Mouse (Mus musculus) spleen, postnatal 4 days (tissue): Measurements from ENCODE around the gene Ehd2.
"Not testable (repeated sequence)": the region's sequence is repeated elsewhere in the genome, so short reads cannot be mapped to it uniquely, and the experiment has no call there.

Source experiments
- DNase-seq, 2 experiments: peaks; one replicate each; pipeline ENCODE4 v3.0.0; 2022; ENCODE audit warnings: low spot score in 2 of 2

The Ehd2 gene

DNA sequence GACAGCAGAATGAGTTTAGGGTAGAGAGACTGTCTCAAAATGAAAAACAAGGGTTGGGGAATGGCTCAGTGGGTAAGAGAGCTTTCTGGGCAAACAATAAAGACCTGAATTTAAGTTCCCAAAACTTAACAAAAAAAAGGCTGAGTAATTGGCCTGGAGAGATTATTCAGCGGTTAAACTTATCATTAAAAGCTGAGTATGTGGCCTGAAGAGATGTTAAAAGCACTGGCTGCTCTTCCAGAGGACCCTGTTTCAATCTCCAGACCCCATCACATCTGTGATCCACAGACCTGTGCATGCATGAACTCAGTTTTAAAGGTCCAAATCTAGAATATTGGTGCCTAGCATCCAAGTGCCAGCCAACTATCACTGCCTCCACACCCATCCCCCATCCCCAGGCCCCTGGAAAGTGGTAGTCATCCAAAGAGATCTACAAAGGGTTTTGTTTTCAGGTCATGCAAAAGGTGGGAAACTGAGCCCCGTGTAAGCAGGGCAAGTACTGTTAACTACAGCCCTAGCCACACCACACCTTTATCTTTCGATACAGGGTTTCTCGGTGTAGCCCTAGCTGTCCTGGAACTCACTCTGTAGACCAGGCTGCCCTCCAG is 19.6 kb downstream of the Ehd2 start:
- no peak for DNase-seq

GRCm38 (mm10) chr7:15945721-15946536 is 21.4 kb downstream of the Ehd2 start, which contains the start of gene Nop53:
TSS of gene Nop53 (minus strand) at chr7:15946074.
- DNase-seq, result peak; percentile 86 to 94

GRCm38 (mm10) chr7:15945211-15945610 is 22.2 kb downstream of the Ehd2 start:
- no peak for DNase-seq

- no peak for DNase-seq
Measured at GRCm38 (mm10) chr7:15944311-15944710, 23.1 kb downstream of the Ehd2 start.

GRCm38 (mm10) chr7:15938621-15939020 is 28.7 kb downstream of the Ehd2 start:
- DNase-seq, result no peak

DNA sequence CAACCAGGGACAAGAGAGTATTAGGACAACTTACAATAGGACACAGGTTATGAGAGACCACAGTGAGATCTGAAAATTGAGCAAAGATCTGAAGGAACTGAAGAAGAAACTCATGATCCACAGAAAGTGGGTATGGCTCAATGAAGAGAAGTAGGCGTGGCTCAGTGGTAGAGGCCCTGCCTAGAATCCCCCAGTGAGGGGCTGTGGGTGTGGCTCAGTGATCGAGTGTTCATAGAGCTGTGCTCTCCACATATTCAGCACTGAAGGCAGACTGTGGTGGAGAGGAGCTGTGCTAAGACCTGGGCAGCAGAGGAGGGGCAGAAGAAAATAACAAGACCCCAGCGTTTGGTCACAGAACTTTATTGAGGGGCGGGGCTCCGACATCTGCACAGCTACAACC is 29.9 kb downstream of the Ehd2 start:
- no peak for DNase-seq

- DNase-seq, result no peak
Measured at GRCm38 (mm10) chr7:15933437-15934359, 33.7 kb downstream of the Ehd2 start.

GRCm38 (mm10) chr7:15931635-15932034 is 35.7 kb downstream of the Ehd2 start:
- no peak for DNase-seq

DNA sequence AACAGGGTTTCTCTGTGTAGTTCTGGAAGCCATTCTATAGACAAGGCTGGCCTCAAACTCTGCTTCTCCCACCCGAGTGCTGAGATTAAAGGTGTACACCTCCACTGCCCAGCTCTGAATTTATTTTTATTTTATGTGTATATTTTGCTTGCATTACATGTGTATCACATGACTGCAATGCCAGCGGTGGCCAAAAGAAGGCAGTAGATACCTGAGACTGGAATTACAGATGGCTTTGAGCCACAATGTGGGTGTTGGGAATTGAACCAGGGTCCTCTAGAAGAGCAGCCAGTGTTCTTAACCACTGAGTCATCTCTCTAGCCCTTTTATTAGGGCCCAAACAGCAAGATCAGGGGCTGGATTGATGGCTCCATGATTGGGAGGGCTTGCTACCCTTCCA is 36.8 kb downstream of the Ehd2 start:
- DNase-seq, result no peak

- peak; percentile 56 to 86 for DNase-seq
Measured at GRCm38 (mm10) chr7:15929910-15930309, 37.5 kb downstream of the Ehd2 start.

GRCm38 (mm10) chr7:15922220-15922773 is 45.1 kb downstream of the Ehd2 start, which contains the start of gene Selenow:
TSS of gene Selenow (minus strand) at chr7:15922402.
- peak; percentile 87 to 93 for DNase-seq

GRCm38 (mm10) chr7:15921796-15922195 is 45.6 kb downstream of the Ehd2 start:
- DNase-seq, result peak; percentile 22 to 68

- DNase-seq, result no peak
Measured at GRCm38 (mm10) chr7:15920645-15921190, 46.6 kb downstream of the Ehd2 start.

DNA sequence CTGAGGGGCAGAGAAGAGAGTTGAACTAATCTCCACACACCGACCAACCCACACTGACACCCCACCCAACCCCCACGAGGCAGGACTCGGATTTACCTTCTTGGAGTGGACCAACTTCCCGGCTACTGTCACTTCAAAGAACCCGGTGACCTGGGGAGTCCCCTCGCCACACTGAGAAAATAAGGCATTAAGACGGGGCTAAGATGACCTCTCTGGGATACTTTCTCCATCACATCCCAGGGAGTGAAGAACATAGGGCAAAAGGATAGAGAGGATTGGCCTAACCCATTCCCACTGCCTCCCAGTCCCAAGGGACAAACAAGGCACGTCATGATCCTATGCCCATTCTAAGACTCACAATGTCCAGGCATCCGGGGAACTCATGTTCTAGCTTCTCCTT is 47.4 kb downstream of the Ehd2 start:
- no peak for DNase-seq

DNA sequence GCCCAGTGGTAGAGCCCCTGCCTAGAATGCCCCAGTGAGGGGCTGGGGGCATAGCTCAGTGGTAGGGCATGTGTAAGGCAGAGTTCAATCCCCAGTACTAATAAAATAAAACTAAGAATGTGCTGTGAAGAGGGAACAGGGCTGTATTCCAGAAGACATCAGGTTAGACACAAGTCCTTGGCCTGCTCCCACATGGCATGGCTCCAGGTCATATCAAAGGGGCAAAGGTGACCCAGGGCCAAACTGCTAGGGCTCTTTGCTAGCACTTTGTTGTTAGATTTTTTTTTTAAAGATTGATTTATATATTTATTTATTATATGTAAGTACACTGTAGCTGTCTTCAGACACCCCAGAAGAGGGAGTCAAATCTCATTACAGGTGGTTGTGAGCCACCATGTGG is 49.0 kb downstream of the Ehd2 start:
- DNase-seq, result no peak

DNA sequence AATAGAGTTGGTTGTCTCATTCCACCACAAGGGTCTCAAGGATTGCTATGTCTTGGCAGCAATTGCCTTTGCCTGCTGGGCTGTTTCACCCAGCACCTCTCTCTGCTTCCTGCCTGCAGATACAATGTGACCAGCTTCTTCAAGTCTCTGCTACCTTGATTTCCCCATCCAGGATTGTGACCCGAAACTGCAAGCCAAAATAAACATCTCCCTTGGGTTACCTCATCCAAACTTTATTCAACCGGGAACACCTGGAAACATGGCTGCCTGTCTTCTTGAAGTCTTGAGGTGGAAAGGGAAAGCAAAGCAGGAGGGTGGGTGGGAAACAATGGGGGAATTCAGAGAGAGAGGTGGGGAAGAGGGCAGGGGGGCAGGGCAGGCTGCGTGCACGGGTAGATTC is 50.4 kb downstream of the Ehd2 start:
- DNase-seq, result no peak

DNA sequence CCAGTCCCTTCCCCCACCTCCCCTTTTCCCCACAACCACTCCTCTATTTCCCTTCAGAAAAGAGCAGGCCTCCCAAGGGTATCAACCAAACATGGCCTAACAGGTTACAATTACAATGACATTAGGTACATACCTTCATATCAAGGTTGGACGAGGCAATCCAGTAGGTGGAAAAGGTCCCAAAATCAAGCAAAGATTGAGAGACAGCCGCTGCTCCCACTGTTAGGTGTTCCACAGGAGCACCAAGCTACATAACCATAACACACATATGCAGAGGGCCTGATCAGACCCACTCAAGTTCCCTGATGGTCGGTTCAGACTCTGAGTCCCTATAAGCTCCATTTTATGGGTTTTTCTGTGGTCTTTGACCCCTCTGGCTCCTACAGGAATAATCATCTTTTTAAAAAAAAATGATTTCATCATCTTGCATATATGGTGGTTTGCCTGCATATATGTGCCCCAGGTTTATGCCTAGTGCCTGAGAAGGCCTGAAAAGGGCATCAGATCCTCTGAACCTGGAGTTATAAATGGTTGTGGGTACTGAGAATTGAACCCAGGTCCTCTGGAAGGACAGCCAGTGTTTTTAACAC is 51.1 kb downstream of the Ehd2 start:
- DNase-seq, result no peak

GRCm38 (mm10) chr7:15915695-15916094 is 51.7 kb downstream of the Ehd2 start:
- not testable (repeated sequence) for DNase-seq

DNA sequence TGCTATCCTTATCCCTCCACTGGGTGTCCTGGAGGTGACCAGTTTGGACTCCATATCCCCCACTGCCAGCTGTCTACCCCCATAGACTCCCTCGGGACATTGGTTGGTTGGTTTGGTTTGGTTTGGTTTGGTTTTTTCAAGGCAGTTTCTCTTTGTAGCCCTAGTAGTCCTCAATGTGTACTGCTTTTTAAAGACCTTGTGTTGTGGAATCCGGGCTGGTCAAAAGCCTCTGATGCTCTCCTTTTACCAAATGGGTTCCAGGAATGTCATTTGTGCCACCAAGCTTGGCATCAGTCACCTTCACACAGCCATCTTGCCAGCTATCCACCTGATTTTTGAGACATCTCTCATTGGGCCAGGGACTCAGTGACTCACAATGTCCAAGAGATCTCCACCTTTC is 52.6 kb downstream of the Ehd2 start:
- no peak for DNase-seq

DNA sequence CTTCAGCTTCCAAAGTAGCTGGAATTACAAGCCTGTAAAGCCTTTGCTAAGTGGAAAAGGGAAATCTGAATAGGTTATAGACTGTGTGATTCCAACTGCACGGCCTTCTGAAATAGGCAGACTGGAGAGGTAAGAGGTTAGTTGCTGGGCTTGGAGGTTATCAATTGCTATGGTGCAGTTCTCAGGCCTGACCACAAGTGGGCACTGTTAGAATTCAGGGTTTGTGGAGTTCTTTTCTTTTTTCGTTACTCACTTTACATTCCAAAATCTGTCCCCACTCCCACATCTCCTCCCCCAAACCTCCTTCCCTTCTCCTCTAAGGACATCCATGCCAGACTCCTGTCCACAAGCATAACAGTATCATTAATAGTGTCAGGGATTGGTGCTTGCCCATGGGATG is 53.1 kb downstream of the Ehd2 start:
- DNase-seq, result peak; percentile 25 to 78

DNA sequence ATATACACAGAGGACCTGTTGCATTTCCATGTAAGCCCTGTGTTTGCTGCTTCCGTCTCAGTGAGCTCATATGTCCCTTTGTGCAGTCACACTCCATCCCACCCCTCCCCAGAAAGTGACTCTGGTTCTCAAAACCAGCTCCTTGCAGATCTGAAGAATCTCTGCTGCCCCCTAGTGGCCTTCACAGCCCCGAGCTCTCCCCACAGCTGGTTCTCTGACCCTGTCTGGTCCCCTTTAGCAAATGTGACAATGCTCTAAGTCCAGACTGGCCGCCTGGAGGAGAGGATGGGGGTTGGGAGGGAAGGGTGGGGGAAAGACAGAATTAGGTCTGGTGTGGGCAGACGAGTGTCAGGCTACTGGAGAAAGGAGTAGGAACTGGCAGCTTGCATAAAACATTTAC is 55.2 kb downstream of the Ehd2 start:
- DNase-seq, result peak; percentile 63 to 88
